Mouse (Mus musculus): ENCODE measurements at regions not wholly inside any gene's neighbourhood (a gene's known extent, or its start where the extent isn't known, plus 50 kb on each side); places are given as distances from the start of the nearest gene placed in this dataset.

DNA sequence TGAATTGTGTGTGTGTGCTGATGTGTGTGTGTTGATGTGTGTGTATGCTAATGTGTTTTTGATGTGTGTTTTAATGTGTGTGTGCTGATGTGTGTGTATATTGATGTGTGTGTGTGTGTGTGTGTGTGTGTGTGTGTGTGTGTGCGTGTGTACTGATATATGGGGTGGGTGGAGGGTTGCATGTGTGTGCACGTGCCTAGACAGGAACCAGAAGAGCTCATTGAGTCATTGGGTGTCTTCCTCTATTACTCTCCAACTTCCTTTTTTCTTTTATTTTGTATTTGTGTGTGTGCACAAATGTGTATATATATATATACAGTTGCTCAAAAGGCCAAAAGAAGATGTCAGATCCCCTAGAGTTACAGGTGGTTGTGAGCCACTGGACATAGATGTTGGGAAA, 73.4 kb upstream of the Gm12830 start:
- TF ChIP-seq CTCF (conservative IDR thresholded peaks at IDR 0.05; ENCODE audit: low read length) = no peak
- TF ChIP-seq NANOG (IDR thresholded peaks at IDR 0.05; ENCODE audit: borderline replicate concordance, low read length) = no peak

Measured in E14TG2a.4 (cell line).